Mouse (Mus musculus) gonadal fat pad, adult 2 months (tissue): ENCODE results near the gene Erf. TPM values are rescaled to one million over a fixed set of nuclear protein-coding genes. Genes with fewer than 3 reads are reported as not detected.

Source experiments
- DNase-seq: peaks from one replicate; pipeline ENCODE4 v3.0.0-alpha.2; 2012; ENCODE audit warnings: low read depth
- polyA plus RNA-seq: library from polyadenylated mRNA; depleted of rRNA; stranded (reverse); fragments of >200 nt; gene quantifications from 2 replicates; pipeline ENCODE4 v1.2.3, GENCODE M21; 2012

Gene Erf
- polyA plus RNA-seq, 1 experiment: 33.2 TPM

- DNase-seq: no peak
These were observed 30.7 kb upstream of the Erf start for GRCm38 (mm10) chr7:25281166-25281733.

GRCm38 (mm10) chr7:25279861-25280791 lies 29.6 kb upstream of the Erf start:
- DNase-seq: no peak

- no peak for DNase-seq
These were observed 28.7 kb upstream of the Erf start for GRCm38 (mm10) chr7:25279076-25279860.

- no peak for DNase-seq
These were observed 27.9 kb upstream of the Erf start for GRCm38 (mm10) chr7:25278341-25279075.

- DNase-seq: no peak
These were observed 27.4 kb upstream of the Erf start for GRCm38 (mm10) chr7:25277998-25278340.

- DNase-seq: no peak
These were observed 26.8 kb upstream of the Erf start for GRCm38 (mm10) chr7:25277405-25277804.

- DNase-seq: no peak
These were observed 25.2 kb upstream of the Erf start for GRCm38 (mm10) chr7:25275555-25276298.

- DNase-seq: no peak
These were observed 24.4 kb upstream of the Erf start for GRCm38 (mm10) chr7:25274996-25275395.

GRCm38 (mm10) chr7:25274571-25274970 lies 24.0 kb upstream of the Erf start:
- DNase-seq: no peak

- DNase-seq: no peak
These were observed 23.0 kb upstream of the Erf start for GRCm38 (mm10) chr7:25273259-25274241.

- no peak for DNase-seq
These were observed 22.1 kb upstream of the Erf start for GRCm38 (mm10) chr7:25272445-25273258.

GRCm38 (mm10) chr7:25271651-25272444 lies 21.3 kb upstream of the Erf start:
- no peak for DNase-seq

- DNase-seq: no peak
These were observed 20.4 kb upstream of the Erf start for GRCm38 (mm10) chr7:25270652-25271633.

GRCm38 (mm10) chr7:25269545-25270271 lies 19.1 kb upstream of the Erf start:
- DNase-seq: no peak

GRCm38 (mm10) chr7:25269029-25269428 lies 18.5 kb upstream of the Erf start:
- DNase-seq: no peak

GRCm38 (mm10) chr7:25268588-25268987 lies 18.0 kb upstream of the Erf start:
- no peak for DNase-seq
